Mouse (Mus musculus): ENCODE data around the gene Pkib.

GRCm38 (mm10) chr10:57623311-57623710 lies 8.5 kb upstream of the Pkib start:
- no peak for TF ChIP-seq POLR2A (IDR thresholded peaks at IDR 0.05; ENCODE audit: low read depth, low read length)
- no peak for TF ChIP-seq CTCF (IDR thresholded peaks at IDR 0.05; ENCODE audit: extremely low read depth, insufficient read depth, insufficient read length, insufficient replicate concordance)

Data from spleen, adult 2 months (tissue).